Mouse (Mus musculus) neural tube, embryonic 10.5 days (tissue): ENCODE measurements at regions not wholly inside any gene's neighbourhood (a gene's known extent, or its start where the extent isn't known, plus 50 kb on each side); places are given as distances from the start of the nearest gene placed in this dataset.
"Not testable (repeated sequence)": the region's sequence is repeated elsewhere in the genome, so short reads cannot be mapped to it uniquely, and the experiment has no call there.

Source experiments
- DNase-seq: peaks from one replicate; pipeline ENCODE4 v3.0.0-alpha.2; 2017; ENCODE audit warnings: low spot score; ENCODE audit errors: extremely low spot score

- DNase-seq, result no peak
These were observed 69.4 kb upstream of the Dph6 start for GRCm38 (mm10) chr2:114723971-114724666.

GRCm38 (mm10) chr2:114727197-114727596 is 72.4 kb upstream of the Dph6 start:
- DNase-seq, result no peak

- no peak for DNase-seq
These were observed 80.3 kb upstream of the Dph6 start for GRCm38 (mm10) chr2:114734861-114735569.

- no peak for DNase-seq
These were observed 84.9 kb upstream of the Dph6 start for GRCm38 (mm10) chr2:114739421-114740212.

- no peak for DNase-seq
These were observed 108.5 kb upstream of the Dph6 start for GRCm38 (mm10) chr2:114763276-114763675.

GRCm38 (mm10) chr2:114773723-114774122 is 119.0 kb upstream of the Dph6 start:
- not testable (repeated sequence) for DNase-seq

- no peak for DNase-seq
These were observed 119.5 kb upstream of the Dph6 start for GRCm38 (mm10) chr2:114774278-114774677.

GRCm38 (mm10) chr2:114775532-114775931 is 120.8 kb upstream of the Dph6 start:
- no peak for DNase-seq

- DNase-seq, result no peak
These were observed 121.4 kb upstream of the Dph6 start for GRCm38 (mm10) chr2:114776176-114776575.

- DNase-seq, result no peak
These were observed 127.7 kb upstream of the Dph6 start for GRCm38 (mm10) chr2:114782450-114782849.

- no peak for DNase-seq
These were observed 129.4 kb upstream of the Dph6 start for GRCm38 (mm10) chr2:114784191-114784590.

- no peak for DNase-seq
These were observed 133.5 kb upstream of the Dph6 start for GRCm38 (mm10) chr2:114788251-114788650.

GRCm38 (mm10) chr2:114796630-114797290 is 142.0 kb upstream of the Dph6 start:
- no peak for DNase-seq

GRCm38 (mm10) chr2:114797291-114797650 is 142.5 kb upstream of the Dph6 start:
- no peak for DNase-seq

- no peak for DNase-seq
These were observed 148.5 kb upstream of the Dph6 start for GRCm38 (mm10) chr2:114803241-114803640.

- no peak for DNase-seq
These were observed 149.2 kb upstream of the Dph6 start for GRCm38 (mm10) chr2:114803928-114804327.

GRCm38 (mm10) chr2:114805436-114806047 is 150.8 kb upstream of the Dph6 start:
- DNase-seq, result no peak

GRCm38 (mm10) chr2:114808046-114808445 is 153.3 kb upstream of the Dph6 start:
- no peak for DNase-seq

GRCm38 (mm10) chr2:114812141-114812902 is 157.6 kb upstream of the Dph6 start:
- DNase-seq, result no peak

GRCm38 (mm10) chr2:114812903-114813290 is 158.1 kb upstream of the Dph6 start:
- no peak for DNase-seq

- DNase-seq, result no peak
These were observed 167.9 kb upstream of the Dph6 start for GRCm38 (mm10) chr2:114822657-114823056.
